Mouse (Mus musculus): Measurements from ENCODE around the gene Pcif1.

DNA sequence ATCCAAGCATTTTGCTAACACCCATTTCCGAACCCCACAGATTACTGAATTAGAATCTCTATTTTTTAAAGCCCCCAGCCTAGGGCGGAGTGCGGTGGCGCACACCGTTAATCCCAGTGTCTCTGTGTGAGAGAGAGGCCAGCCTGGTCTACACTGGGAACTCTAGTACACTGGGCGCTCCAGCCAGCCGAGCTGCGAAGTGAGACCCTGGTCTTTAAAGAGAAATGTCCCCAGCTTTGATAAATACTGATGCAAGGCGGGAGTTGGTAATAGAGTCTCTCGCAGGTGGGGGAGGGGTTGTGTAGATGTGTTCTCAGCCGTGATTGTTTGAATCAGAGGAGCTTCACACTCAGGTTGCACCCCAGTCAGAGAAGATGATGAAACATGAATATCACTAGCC is 60.0 kb downstream of the Pcif1 start:
- TF ChIP-seq POLR2A (IDR thresholded peaks at IDR 0.05; ENCODE audit: low read depth, low read length) (no peak), CTCF (conservative IDR thresholded peaks at IDR 0.05; ENCODE audit: insufficient read depth, insufficient read length, low read depth, low read length) (no peak)

All from kidney, adult 2 months (tissue).